Mouse (Mus musculus) liver, adult 2 months (tissue): ENCODE data around the gene Upb1.

Experiments
- CTCF ChIP-seq: fragments of 200-500 bp; IDR thresholded peaks from 2 replicates; pipeline ENCODE4 v1.5.1; 2011; ENCODE audit warnings: low read depth, low read length, control low read depth
- POLR2A ChIP-seq: fragments of 200-500 bp; IDR thresholded peaks from 2 replicates; pipeline ENCODE4 v1.6.1; 2011; ENCODE audit warnings: low read length, control low read depth; ENCODE audit not compliant: insufficient read depth; ENCODE audit errors: extremely low read depth

DNA sequence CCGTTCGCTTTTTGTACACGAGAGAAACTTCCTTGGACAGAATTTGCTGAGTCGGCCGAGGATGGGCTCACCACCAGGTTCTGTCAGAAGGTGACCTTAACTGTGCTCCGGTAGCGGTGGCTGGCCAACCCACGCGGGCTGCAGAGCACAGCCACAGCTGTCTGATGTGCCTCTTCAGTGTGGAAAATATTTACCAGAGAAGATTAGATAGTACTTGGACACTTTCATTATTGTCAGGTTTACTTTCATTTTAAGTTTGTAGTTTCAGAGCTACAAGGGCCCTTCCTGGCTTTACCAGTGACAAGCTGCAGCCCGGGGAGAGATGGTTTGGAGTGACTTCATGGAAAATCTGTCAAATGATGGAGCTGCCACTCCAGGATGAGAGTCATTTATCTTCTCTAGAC lies 23.6 kb downstream of the Upb1 start:
- TF ChIP-seq CTCF (no peak), POLR2A (no peak)
